Mouse (Mus musculus) liver, postnatal 0 days (tissue): ENCODE measurements at regions not wholly inside any gene's neighbourhood (a gene's known extent, or its start where the extent isn't known, plus 50 kb on each side); places are given as distances from the start of the nearest gene placed in this dataset.
A peak's percentile ranks its signal among the peaks of the same experiment; 100 is the strongest.

Experiments
- ATAC-seq: fragments of 200-750 bp; cut with Nextera tagmentation; 2 replicates; pipeline ENCODE4 v1.8.0; 2017; ENCODE audit warnings: mild to moderate bottlenecking, moderate library complexity
- DNase-seq: peaks from one replicate; pipeline ENCODE4 v3.0.0-alpha.2; 2016
- H3K27ac ChIP-seq: fragments of 300-500 bp; sonication (generic); 2 replicates; pipeline ENCODE4 v1.5.1; 2014; ENCODE audit warnings: antibody characterized with exemption, moderate library complexity, mild to moderate bottlenecking, low read depth
- H3K27me3 ChIP-seq: fragments of 300-500 bp; sonication (generic); 2 replicates; pipeline ENCODE4 v1.6.1; 2014; ENCODE audit warnings: low read length, control low read depth, mixed read lengths; ENCODE audit not compliant: insufficient read depth
- H3K36me3 ChIP-seq: fragments of 300-500 bp; sonication (generic); replicated peaks from 2 replicates; pipeline ENCODE4 v1.6.1; 2014; ENCODE audit warnings: mild to moderate bottlenecking, control low read depth, low read length, moderate library complexity, mixed read lengths; ENCODE audit not compliant: insufficient read depth
- H3K4me1 ChIP-seq: fragments of 300-500 bp; sonication (generic); 2 replicates; pipeline ENCODE4 v1.6.1; 2014; ENCODE audit warnings: antibody characterized with exemption, mild to moderate bottlenecking, control low read depth; ENCODE audit not compliant: insufficient read depth
- H3K4me2 ChIP-seq: fragments of 300-500 bp; sonication (generic); 2 replicates; pipeline ENCODE4 v1.6.1; 2014; ENCODE audit warnings: low read depth, mild to moderate bottlenecking, low read length, moderate library complexity, mixed read lengths
- H3K4me3 ChIP-seq: fragments of 300-500 bp; sonication (generic); 2 replicates; pipeline ENCODE4 v1.5.1; 2014; ENCODE audit warnings: low read depth, low read length
- H3K9ac ChIP-seq: fragments of 300-500 bp; sonication (generic); replicated peaks from 2 replicates; pipeline ENCODE4 v1.6.1; 2014; ENCODE audit warnings: mild to moderate bottlenecking, moderate library complexity
- H3K9me3 ChIP-seq: fragments of 300-500 bp; sonication (generic); 2 replicates; pipeline ENCODE4 v1.6.1; 2016; ENCODE audit warnings: mild to moderate bottlenecking, control low read depth, low read length, mixed read lengths
- CTCF ChIP-seq: sonication (generic); IDR thresholded peaks from 2 replicates; pipeline ENCODE4 v1.5.1; 2016; ENCODE audit warnings: antibody characterized with exemption, low read depth
- EP300 ChIP-seq: IDR thresholded peaks from 2 replicates; pipeline ENCODE4 v1.6.1; 2016; ENCODE audit warnings: antibody characterized with exemption, low read depth, mild to moderate bottlenecking
- WGBS: fragments of 180-500 bp; shearing (Covaris S2); extraction: QIAGEN DNeasy Blood & Tissue Kit; methylation state at CpG from one replicate; pipeline ENCODE4 v1.1.7; 2014; ENCODE audit not compliant: insufficient replicate concordance; 5-methylcytosine and 5-hydroxymethylcytosine counted together

DNA sequence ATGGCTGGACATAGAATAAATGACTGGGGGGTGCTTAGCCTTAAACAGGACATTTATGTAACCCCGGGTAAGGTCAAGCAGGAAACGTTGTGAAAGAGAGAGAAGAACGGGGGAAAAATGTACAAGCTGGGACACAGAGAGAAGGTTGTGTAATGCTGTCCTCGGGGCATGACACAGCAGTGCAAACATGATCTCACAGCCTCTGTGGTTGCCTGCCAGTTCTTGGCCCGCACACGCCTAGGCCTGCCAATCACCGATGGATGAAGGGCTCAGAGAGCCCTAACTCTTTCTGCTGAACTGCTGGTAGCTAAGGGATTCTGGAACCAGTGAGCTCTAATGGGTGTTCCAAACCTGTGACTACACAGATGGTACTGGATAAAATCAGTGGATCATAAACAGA is 96.5 kb upstream of the Btg3 start:
- Histone ChIP-seq H3K9me3 (no peaks in the 10 kb centered on the region), H3K4me3 (no peak overlapping the region), H3K36me3 (no peaks in the 10 kb centered on the region), H3K4me1 (0 out of 2 replicates have a peak, but pooled peaks cover 3% of the 10 kb centered on the region), H3K27me3 (no peaks in the 10 kb centered on the region), H3K4me2 (no peak overlapping the region), H3K27ac (peak overlapping the region; percentile 51; the same call in 1 of the 2 replicates), H3K9ac (no peak overlapping the region)
- 20% methylated on average over 7 of the region's 7 CpGs for WGBS
- ATAC-seq, result peak; percentile 100
- TF ChIP-seq EP300 (peak; percentile 68), CTCF (no peak)
- DNase-seq, result peak; percentile 69

DNA sequence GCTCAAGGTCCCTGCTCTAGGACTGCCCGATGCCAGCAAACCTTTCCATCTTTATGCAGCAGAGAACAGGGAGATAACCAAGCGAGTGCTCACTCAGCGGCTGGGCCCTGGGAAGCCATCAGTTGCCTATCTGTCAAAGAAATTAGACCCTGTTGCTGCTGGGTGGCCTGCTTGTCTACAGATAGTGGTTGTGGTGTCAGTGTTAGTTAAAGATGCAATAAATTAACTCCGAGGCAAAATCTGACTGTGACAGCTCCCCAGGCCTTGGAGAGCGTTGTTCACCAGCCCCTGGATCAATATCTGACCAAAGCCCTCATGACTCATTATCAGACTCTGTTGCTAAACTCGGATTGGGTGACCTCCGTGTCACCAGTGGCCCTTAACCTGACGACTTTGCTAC is 83.0 kb upstream of the Btg3 start:
- no peaks in the 10 kb centered on the region for H3K36me3 ChIP-seq
- H3K27me3 ChIP-seq, result no peaks in the 10 kb centered on the region
- DNase-seq (peak; percentile 18), ATAC-seq (peak; percentile 78)
- H3K4me2 ChIP-seq, result no peak overlapping the region
- TF ChIP-seq EP300, result no peak
- no peak for TF ChIP-seq CTCF
- H3K27ac ChIP-seq, result no peak overlapping the region
- H3K9ac ChIP-seq, result no peak overlapping the region
- WGBS, result 34% methylated on average over 8 of the region's 8 CpGs
- H3K9me3 ChIP-seq, result no peaks in the 10 kb centered on the region
- no peak overlapping the region for H3K4me3 ChIP-seq
- H3K4me1 ChIP-seq, result no peaks in the 10 kb centered on the region

- Histone ChIP-seq H3K4me3 (no peak overlapping the region), H3K27ac (no peak overlapping the region), H3K4me1 (no peaks in the 10 kb centered on the region), H3K36me3 (no peaks in the 10 kb centered on the region), H3K9me3 (no peaks in the 10 kb centered on the region), H3K9ac (no peak overlapping the region), H3K27me3 (no peaks in the 10 kb centered on the region), H3K4me2 (no peak overlapping the region)
- TF ChIP-seq EP300, result no peak
- TF ChIP-seq CTCF, result no peak
- WGBS, result 80% methylated on average over 8 of the region's 8 CpGs
- ATAC-seq (no peak), DNase-seq (no peak)
Observed at GRCm38 (mm10) chr16:78457731-78458151, 80.7 kb upstream of the Btg3 start.

GRCm38 (mm10) chr16:78456345-78456744 is 79.4 kb upstream of the Btg3 start:
- DNase-seq (no peak), ATAC-seq (no peak)
- no peaks in the 10 kb centered on the region for H3K27me3 ChIP-seq
- no peaks in the 10 kb centered on the region for H3K9me3 ChIP-seq
- H3K4me3 ChIP-seq, result no peak overlapping the region
- no peaks in the 10 kb centered on the region for H3K4me1 ChIP-seq
- no peaks in the 10 kb centered on the region for H3K36me3 ChIP-seq
- no peak overlapping the region for H3K27ac ChIP-seq
- TF ChIP-seq EP300 (no peak), CTCF (no peak)
- 83% methylated on average over 10 of the region's 10 CpGs for WGBS
- no peak overlapping the region for H3K9ac ChIP-seq
- no peak overlapping the region for H3K4me2 ChIP-seq

DNA sequence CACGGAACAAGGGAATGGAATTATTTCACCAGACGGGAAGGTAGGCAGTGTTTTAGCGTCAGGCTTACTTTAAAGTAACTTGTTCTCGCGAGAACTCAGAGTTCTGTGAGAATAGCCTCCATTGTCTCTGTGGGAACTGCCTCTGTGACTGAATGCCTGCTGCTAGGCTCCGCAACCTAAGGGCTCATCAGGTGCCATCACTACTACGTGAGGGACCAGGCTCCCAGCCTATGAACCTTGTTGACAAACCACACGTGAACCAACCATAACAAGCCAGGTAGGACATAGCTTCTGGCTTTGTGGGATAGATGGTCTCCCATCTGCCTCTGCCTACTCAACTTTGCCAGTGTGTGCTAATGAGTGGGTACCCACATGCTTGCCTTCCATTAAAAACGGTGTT is 77.5 kb upstream of the Btg3 start:
- H3K4me3 ChIP-seq, result no peak overlapping the region
- ATAC-seq (no peak), DNase-seq (no peak)
- H3K27ac ChIP-seq, result no peak overlapping the region
- H3K36me3 ChIP-seq, result no peaks in the 10 kb centered on the region
- no peak for TF ChIP-seq CTCF
- no peak for TF ChIP-seq EP300
- WGBS, result 86% methylated on average over 9 of the region's 9 CpGs
- H3K27me3 ChIP-seq, result no peaks in the 10 kb centered on the region
- no peaks in the 10 kb centered on the region for H3K9me3 ChIP-seq
- no peaks in the 10 kb centered on the region for H3K4me1 ChIP-seq
- no peak overlapping the region for H3K4me2 ChIP-seq
- H3K9ac ChIP-seq, result no peak overlapping the region

DNA sequence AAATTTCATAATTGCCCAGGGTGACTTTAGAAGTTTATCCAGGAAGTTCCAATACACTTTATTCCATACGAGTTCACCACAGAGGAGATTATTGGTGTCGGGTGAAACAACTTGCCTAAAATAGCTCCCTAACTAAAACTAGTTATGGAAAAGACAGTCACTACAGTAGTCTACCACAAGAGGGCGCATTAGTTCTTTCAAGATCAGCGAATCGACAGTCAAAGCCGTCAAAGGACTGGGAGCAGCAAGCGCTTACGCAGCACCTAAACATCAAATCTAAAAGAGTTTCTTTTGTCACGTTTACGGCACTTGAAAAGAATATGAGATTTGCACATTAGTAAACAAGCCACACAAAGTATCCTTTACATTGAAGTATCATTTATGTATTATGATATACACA is 75.3 kb upstream of the Btg3 start:
- H3K27me3 ChIP-seq, result no peaks in the 10 kb centered on the region
- H3K36me3 ChIP-seq, result no peaks in the 10 kb centered on the region
- ATAC-seq, result peak; percentile 55
- no peaks in the 10 kb centered on the region for H3K4me1 ChIP-seq
- TF ChIP-seq CTCF (peak; percentile 89), EP300 (no peak)
- no peak overlapping the region for H3K4me3 ChIP-seq
- no peak overlapping the region for H3K9ac ChIP-seq
- 6% methylated on average over 10 of the region's 10 CpGs for WGBS
- H3K4me2 ChIP-seq, result no peak overlapping the region
- peak; percentile 36 for DNase-seq
- H3K27ac ChIP-seq, result no peak overlapping the region
- H3K9me3 ChIP-seq, result no peaks in the 10 kb centered on the region

GRCm38 (mm10) chr16:78451750-78452149 is 74.8 kb upstream of the Btg3 start:
- ATAC-seq (no peak), DNase-seq (no peak)
- Histone ChIP-seq H3K4me3 (no peak overlapping the region), H3K4me1 (no peaks in the 10 kb centered on the region), H3K4me2 (no peak overlapping the region), H3K27ac (no peak overlapping the region), H3K9me3 (no peaks in the 10 kb centered on the region), H3K36me3 (no peaks in the 10 kb centered on the region), H3K9ac (no peak overlapping the region), H3K27me3 (no peaks in the 10 kb centered on the region)
- WGBS, result 81% methylated on average over 8 of the region's 8 CpGs
- TF ChIP-seq EP300 (no peak), CTCF (no peak)
